Mouse (Mus musculus): ENCODE measurements around the gene Yif1b. TPM values are rescaled to one million over a fixed set of nuclear protein-coding genes. Genes with fewer than 3 reads are reported as not detected.

The Yif1b gene
- total RNA-seq, 1 experiment: 201 TPM

GRCm38 (mm10) chr7:29251166-29251565 lies 13.0 kb downstream of the Yif1b start:
- H3K9ac ChIP-seq (ENCODE audit: insufficient read depth, low read depth, low read length, poor library complexity, severe bottlenecking): no peak overlapping the region
- TF ChIP-seq CHD2 (IDR thresholded peaks at IDR 0.05; ENCODE audit: low read depth, low read length) (no peak), ZC3H11A (IDR thresholded peaks at IDR 0.05; ENCODE audit: borderline replicate concordance, low read depth, low read length) (no peak), ZNF384 (IDR thresholded peaks at IDR 0.05; ENCODE audit: low read depth, low read length) (no peak), MAFK (IDR thresholded peaks at IDR 0.05; ENCODE audit: insufficient read depth, low read depth, low read length) (no peak), HCFC1 (IDR thresholded peaks at IDR 0.05; ENCODE audit: borderline replicate concordance, insufficient read depth, low read length) (no peak)
- in situ Hi-C loops (cut with MboI; ENCODE audit: low sequenced_read_pairs in 2 of 2, unreplicated experiment in 2 of 2): no loop called here

GRCm38 (mm10) chr7:29253842-29254241 lies 15.7 kb downstream of the Yif1b start:
- Histone ChIP-seq H3K4me3 (ENCODE audit: insufficient read depth in 1 of 2, low read depth in 1 of 2, low read length in 2 of 2, poor library complexity in 1 of 2, severe bottlenecking in 1 of 2) (no peak overlapping the region), H3K9ac (ENCODE audit: insufficient read depth, low read depth, low read length, poor library complexity, severe bottlenecking) (no peak overlapping the region), H3K4me1 (ENCODE audit: control insufficient read depth in 2 of 2, insufficient read depth in 2 of 2, low read length in 2 of 2, poor library complexity in 1 of 2) (peaks cover 0 to 5% of the 10 kb centered on the region in 2 experiments; a peak in 1 of 4 replicates), H3K27ac (ENCODE audit: insufficient read depth, low read depth, low read length, poor library complexity, severe bottlenecking) (no peak overlapping the region), H3K9me3 (ENCODE audit: control insufficient read depth, insufficient read depth, low read depth, low read length) (no peaks in the 10 kb centered on the region), H3K36me3 (ENCODE audit: control insufficient read depth, insufficient read depth, low read length, poor library complexity, severe bottlenecking) (peaks cover 34% of the 10 kb centered on the region)
- no peak for DNase-seq (ENCODE audit: low read depth, low spot score)
- TF ChIP-seq ZC3H11A (IDR thresholded peaks at IDR 0.05; ENCODE audit: borderline replicate concordance, low read depth, low read length): no peak
- in situ Hi-C loops (cut with MboI; ENCODE audit: low sequenced_read_pairs in 2 of 2, unreplicated experiment in 2 of 2): no loop called here

More at GRCm38 (mm10) chr7:29251166-29251565, 13.0 kb downstream of the Yif1b start:
- H3K27ac ChIP-seq (ENCODE audit: insufficient read depth, low read depth, low read length, poor library complexity, severe bottlenecking): no peak overlapping the region
- no peak for DNase-seq (ENCODE audit: low read depth, low spot score)
- H3K9me3 ChIP-seq (ENCODE audit: control insufficient read depth, insufficient read depth, low read depth, low read length): no peaks in the 10 kb centered on the region
- H3K4me1 ChIP-seq (ENCODE audit: control insufficient read depth in 2 of 2, insufficient read depth in 2 of 2, low read length in 2 of 2, poor library complexity in 1 of 2): peaks cover 0 to 16% of the 10 kb centered on the region in 2 experiments; a peak in 1 of 4 replicates
- H3K36me3 ChIP-seq (ENCODE audit: control insufficient read depth, insufficient read depth, low read length, poor library complexity, severe bottlenecking): peaks cover 15% of the 10 kb centered on the region
- H3K4me3 ChIP-seq (ENCODE audit: insufficient read depth in 1 of 2, low read depth in 1 of 2, low read length in 2 of 2, poor library complexity in 1 of 2, severe bottlenecking in 1 of 2): no peak overlapping the region

GRCm38 (mm10) chr7:29255875-29256274 lies 17.7 kb downstream of the Yif1b start:
- no peak overlapping the region for H3K27ac ChIP-seq (ENCODE audit: insufficient read depth, low read depth, low read length, poor library complexity, severe bottlenecking)
- no peak overlapping the region for H3K9ac ChIP-seq (ENCODE audit: insufficient read depth, low read depth, low read length, poor library complexity, severe bottlenecking)
- in situ Hi-C loops (cut with MboI; ENCODE audit: low sequenced_read_pairs in 2 of 2, unreplicated experiment in 2 of 2): no loop called here
- H3K36me3 ChIP-seq (ENCODE audit: control insufficient read depth, insufficient read depth, low read length, poor library complexity, severe bottlenecking): peaks cover 46% of the 10 kb centered on the region
- TF ChIP-seq ZC3H11A (IDR thresholded peaks at IDR 0.05; ENCODE audit: borderline replicate concordance, low read depth, low read length) (no peak), ZNF384 (IDR thresholded peaks at IDR 0.05; ENCODE audit: low read depth, low read length) (no peak), HCFC1 (IDR thresholded peaks at IDR 0.05; ENCODE audit: borderline replicate concordance, insufficient read depth, low read length) (no peak), MAFK (IDR thresholded peaks at IDR 0.05; ENCODE audit: insufficient read depth, low read depth, low read length) (no peak), CHD2 (IDR thresholded peaks at IDR 0.05; ENCODE audit: low read depth, low read length) (no peak)
- H3K4me1 ChIP-seq (ENCODE audit: control insufficient read depth in 2 of 2, insufficient read depth in 2 of 2, low read length in 2 of 2, poor library complexity in 1 of 2): peaks cover 0 to 8% of the 10 kb centered on the region in 2 experiments; a peak in 2 of 4 replicates
- H3K9me3 ChIP-seq (ENCODE audit: control insufficient read depth, insufficient read depth, low read depth, low read length): no peaks in the 10 kb centered on the region
- H3K4me3 ChIP-seq (ENCODE audit: insufficient read depth in 1 of 2, low read depth in 1 of 2, low read length in 2 of 2, poor library complexity in 1 of 2, severe bottlenecking in 1 of 2): no peak overlapping the region
- no peak for DNase-seq (ENCODE audit: low read depth, low spot score)

- in situ Hi-C loops (cut with MboI; ENCODE audit: low sequenced_read_pairs in 2 of 2, unreplicated experiment in 2 of 2): no loop called here
- peaks cover 46% of the 10 kb centered on the region for H3K36me3 ChIP-seq (ENCODE audit: control insufficient read depth, insufficient read depth, low read length, poor library complexity, severe bottlenecking)
- no peaks in the 10 kb centered on the region for H3K9me3 ChIP-seq (ENCODE audit: control insufficient read depth, insufficient read depth, low read depth, low read length)
- no peak overlapping the region for H3K27ac ChIP-seq (ENCODE audit: insufficient read depth, low read depth, low read length, poor library complexity, severe bottlenecking)
- no peak overlapping the region for H3K4me3 ChIP-seq (ENCODE audit: insufficient read depth in 1 of 2, low read depth in 1 of 2, low read length in 2 of 2, poor library complexity in 1 of 2, severe bottlenecking in 1 of 2)
- no peak for DNase-seq (ENCODE audit: low read depth, low spot score)
- no peak overlapping the region for H3K9ac ChIP-seq (ENCODE audit: insufficient read depth, low read depth, low read length, poor library complexity, severe bottlenecking)
- TF ChIP-seq MAFK (IDR thresholded peaks at IDR 0.05; ENCODE audit: insufficient read depth, low read depth, low read length): no peak
- TF ChIP-seq ZC3H11A (IDR thresholded peaks at IDR 0.05; ENCODE audit: borderline replicate concordance, low read depth, low read length): no peak
- no peak for TF ChIP-seq HCFC1 (IDR thresholded peaks at IDR 0.05; ENCODE audit: borderline replicate concordance, insufficient read depth, low read length)
- TF ChIP-seq ZNF384 (IDR thresholded peaks at IDR 0.05; ENCODE audit: low read depth, low read length): no peak
- no peak for TF ChIP-seq CHD2 (IDR thresholded peaks at IDR 0.05; ENCODE audit: low read depth, low read length)
- H3K4me1 ChIP-seq (ENCODE audit: control insufficient read depth in 2 of 2, insufficient read depth in 2 of 2, low read length in 2 of 2, poor library complexity in 1 of 2): peaks cover 0 to 8% of the 10 kb centered on the region in 2 experiments; a peak in 2 of 4 replicates
These were observed 19.2 kb downstream of the Yif1b start for GRCm38 (mm10) chr7:29257368-29257767.

Data from ES-E14 (cell line).